Mouse (Mus musculus): Measurements from ENCODE around the gene Ndufa5. TPM values are rescaled to one million over a fixed set of nuclear protein-coding genes. Genes with fewer than 3 reads are reported as not detected.

Gene Ndufa5
- total RNA-seq (2015) (76.0 and 90.1 TPM in 2 replicates), total RNA-seq (2017) (160 and 182 TPM in 2 replicates)

GRCm38 (mm10) chr6:24527155-24528063, at the start of gene Ndufa5:
Ndufa5 (minus strand) TSS chr6:24528013.
- ATAC-seq (ENCODE audit: poor library complexity, severe bottlenecking): peak; percentile 95

GRCm38 (mm10) chr6:24573319-24573718, 45.5 kb upstream of the Ndufa5 start:
- no peak for ATAC-seq (ENCODE audit: poor library complexity, severe bottlenecking)

- ATAC-seq (ENCODE audit: poor library complexity, severe bottlenecking): no peak
Measured at GRCm38 (mm10) chr6:24572431-24572830, 44.6 kb upstream of the Ndufa5 start.

GRCm38 (mm10) chr6:24571126-24571525, 43.3 kb upstream of the Ndufa5 start:
- no peak for ATAC-seq (ENCODE audit: poor library complexity, severe bottlenecking)

GRCm38 (mm10) chr6:24570278-24570677, 42.5 kb upstream of the Ndufa5 start:
- ATAC-seq (ENCODE audit: poor library complexity, severe bottlenecking): no peak

GRCm38 (mm10) chr6:24569711-24570110, 41.9 kb upstream of the Ndufa5 start:
- ATAC-seq (ENCODE audit: poor library complexity, severe bottlenecking): no peak

- ATAC-seq (ENCODE audit: poor library complexity, severe bottlenecking): no peak
Measured at GRCm38 (mm10) chr6:24568963-24569362, 41.1 kb upstream of the Ndufa5 start.

GRCm38 (mm10) chr6:24564886-24565285, 37.1 kb upstream of the Ndufa5 start:
- ATAC-seq (ENCODE audit: poor library complexity, severe bottlenecking): no peak

- no peak for ATAC-seq (ENCODE audit: poor library complexity, severe bottlenecking)
Measured at GRCm38 (mm10) chr6:24564081-24564480, 36.3 kb upstream of the Ndufa5 start.

- ATAC-seq (ENCODE audit: poor library complexity, severe bottlenecking): no peak
Measured at GRCm38 (mm10) chr6:24555488-24555887, 27.7 kb upstream of the Ndufa5 start.

- no peak for ATAC-seq (ENCODE audit: poor library complexity, severe bottlenecking)
Measured at GRCm38 (mm10) chr6:24554427-24555086, 26.7 kb upstream of the Ndufa5 start.

GRCm38 (mm10) chr6:24552046-24552445, 24.2 kb upstream of the Ndufa5 start:
- ATAC-seq (ENCODE audit: poor library complexity, severe bottlenecking): no peak

GRCm38 (mm10) chr6:24549801-24550200, 22.0 kb upstream of the Ndufa5 start:
- ATAC-seq (ENCODE audit: poor library complexity, severe bottlenecking): no peak

- ATAC-seq (ENCODE audit: poor library complexity, severe bottlenecking): no peak
Measured at GRCm38 (mm10) chr6:24546716-24547420, 19.1 kb upstream of the Ndufa5 start.

GRCm38 (mm10) chr6:24543119-24543591, 15.3 kb upstream of the Ndufa5 start:
- ATAC-seq (ENCODE audit: poor library complexity, severe bottlenecking): no peak

- no peak for ATAC-seq (ENCODE audit: poor library complexity, severe bottlenecking)
Measured at GRCm38 (mm10) chr6:24542393-24542792, 14.6 kb upstream of the Ndufa5 start.

- ATAC-seq (ENCODE audit: poor library complexity, severe bottlenecking): no peak
Measured at GRCm38 (mm10) chr6:24540106-24540505, 12.3 kb upstream of the Ndufa5 start.

GRCm38 (mm10) chr6:24538435-24538834, 10.6 kb upstream of the Ndufa5 start:
- ATAC-seq (ENCODE audit: poor library complexity, severe bottlenecking): no peak

GRCm38 (mm10) chr6:24532804-24533203, 5.0 kb upstream of the Ndufa5 start:
- no peak for ATAC-seq (ENCODE audit: poor library complexity, severe bottlenecking)

- no peak for ATAC-seq (ENCODE audit: poor library complexity, severe bottlenecking)
Measured at GRCm38 (mm10) chr6:24530711-24531420, 3.1 kb upstream of the Ndufa5 start.

- peak; percentile 53 for ATAC-seq (ENCODE audit: poor library complexity, severe bottlenecking)
Measured at GRCm38 (mm10) chr6:24530166-24530565, 2.4 kb upstream of the Ndufa5 start.
